8 mouse cellular contexts compared by ENCODE assay signal in the genomic region with DNA sequence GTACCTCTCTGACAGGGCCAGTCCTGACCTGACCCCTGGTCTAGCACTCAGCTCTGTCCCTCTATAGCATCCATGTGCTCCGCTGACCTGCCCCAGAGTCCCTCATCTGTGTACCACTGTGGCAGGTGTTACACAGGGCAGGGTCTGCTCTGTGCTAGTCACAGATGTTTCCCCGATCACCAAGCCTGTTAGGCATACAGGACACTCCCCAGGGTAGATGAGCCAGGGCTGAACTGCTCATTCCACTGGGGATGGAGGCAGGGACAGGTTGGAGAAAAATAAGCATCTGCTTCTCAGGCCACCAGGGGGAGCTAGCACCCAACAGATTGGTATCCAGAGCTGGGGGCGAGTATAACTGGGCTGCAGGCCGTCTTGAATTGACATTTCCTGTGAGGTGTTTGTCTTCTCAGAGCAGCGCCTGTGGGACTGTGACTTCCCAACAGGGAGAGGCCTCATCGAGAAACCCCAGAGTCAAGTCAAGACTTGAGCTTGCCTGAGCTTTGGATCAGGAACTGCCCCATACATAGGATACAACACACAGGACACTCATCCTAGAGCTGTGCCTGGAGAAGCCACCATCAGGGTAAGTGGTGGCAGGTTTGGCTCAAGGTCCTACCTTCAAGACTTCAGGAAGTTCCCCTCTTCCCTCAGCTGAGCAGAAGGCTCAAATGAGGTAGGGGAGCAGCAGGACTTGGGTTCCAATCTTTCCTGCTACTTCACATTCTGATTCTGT. TPM values are rescaled to one million over a fixed set of nuclear protein-coding genes. Genes with fewer than 3 reads are reported as not detected.
DNase-seq lines count a peak whose midpoint lies in the region; ATAC-seq and TF ChIP-seq lines count a peak whose summit lies in the region.

No protein-coding gene starts in this region.

- no peaks in the 10 kb centered on the region for H3K4me1 ChIP-seq in limb, embryonic 14.5 days (ENCODE audit: control insufficient read depth, insufficient read depth, low read length)
- no peaks in the 10 kb centered on the region for H3K4me1 ChIP-seq in midbrain, postnatal 0 days (ENCODE audit: insufficient read depth, low read length)

- DNase-seq in urinary bladder, adult 18-20 months (ENCODE audit: low spot score in 2 of 2) = peak; percentile 48 to 79
- DNase-seq in urinary bladder, postnatal 10 days (ENCODE audit: low spot score) = no peak
- peak; percentile 75 for DNase-seq in embryo, embryonic 11.5 days (ENCODE audit: low read depth, low spot score)
- DNase-seq in kidney, adult 8-10 months = peak; percentile 43 to 74
- DNase-seq in limb, embryonic 14.5 days (ENCODE audit: low spot score) = peak; percentile 67
- peak; percentile 81 for DNase-seq in midbrain, postnatal 0 days (ENCODE audit: low spot score)
- peak; percentile 41 to 48 for DNase-seq in spleen, postnatal 36 days (ENCODE audit: low spot score in 2 of 2)

- 18% methylated on average over 6 of the region's 6 CpGs for WGBS in limb, embryonic 14.5 days
- 23% methylated on average over 6 of the region's 6 CpGs for WGBS in midbrain, postnatal 0 days

- TF ChIP-seq POLR2A in limb, embryonic 14.5 days (IDR thresholded peaks at IDR 0.05; ENCODE audit: borderline replicate concordance, extremely low read depth, insufficient read depth, insufficient read length) = no peak

- no peaks in the 10 kb centered on the region for H3K27me3 ChIP-seq in limb, embryonic 14.5 days (ENCODE audit: control insufficient read depth, insufficient read depth, low read length)
- no peaks in the 10 kb centered on the region for H3K27me3 ChIP-seq in midbrain, postnatal 0 days (ENCODE audit: insufficient read depth, low read length)

- no peak overlapping the region for H3K27ac ChIP-seq in limb, embryonic 14.5 days (replicated peaks; ENCODE audit: low read depth, low read length)
- no peak overlapping the region for H3K27ac ChIP-seq in midbrain, postnatal 0 days (ENCODE audit: low read depth, low read length)

- ATAC-seq in granulocyte monocyte progenitor cell, adult 5-6 weeks (replicated peaks; ENCODE audit: poor library complexity, severe bottlenecking) = peak; percentile 77; the same call in 1 of the 2 replicates
- peak; percentile 65 for ATAC-seq in limb, embryonic 14.5 days (ENCODE audit: low FRiP score, low read depth)
- ATAC-seq in midbrain, postnatal 0 days (ENCODE audit: low FRiP score) = peak; percentile 65; the same call in 1 of the 2 replicates

- TF ChIP-seq CTCF in midbrain, postnatal 0 days (IDR thresholded peaks at IDR 0.05) = peak; percentile 96

- H3K9ac ChIP-seq in limb, embryonic 14.5 days (ENCODE audit: low read depth, low read length, severe bottlenecking) = no peak overlapping the region
- no peak overlapping the region for H3K9ac ChIP-seq in midbrain, postnatal 0 days (replicated peaks; ENCODE audit: low read length, poor library complexity, severe bottlenecking)

- H3K4me3 ChIP-seq in limb, embryonic 14.5 days (replicated peaks; ENCODE audit: low read length) = no peak overlapping the region
- no peak overlapping the region for H3K4me3 ChIP-seq in midbrain, postnatal 0 days (ENCODE audit: low read depth, low read length)

- H3K9me3 ChIP-seq in limb, embryonic 14.5 days (ENCODE audit: control insufficient read depth, low read length) = no peaks in the 10 kb centered on the region
- H3K9me3 ChIP-seq in midbrain, postnatal 0 days (ENCODE audit: low read length) = no peaks in the 10 kb centered on the region

- no peak overlapping the region for H3K4me2 ChIP-seq in limb, embryonic 14.5 days (replicated peaks; ENCODE audit: low read depth, low read length, severe bottlenecking)
- H3K4me2 ChIP-seq in midbrain, postnatal 0 days (ENCODE audit: low read depth, low read length, poor library complexity, severe bottlenecking) = no peak overlapping the region

- H3K36me3 ChIP-seq in limb, embryonic 14.5 days (ENCODE audit: control insufficient read depth, insufficient read depth, low read length) = 0 out of 2 replicates have a peak, but pooled peaks cover 3% of the 10 kb centered on the region
- peaks cover 53% of the 10 kb centered on the region for H3K36me3 ChIP-seq in midbrain, postnatal 0 days (ENCODE audit: insufficient read depth, low read length)

RNA-seq across cellular contexts. Expression of a gene that starts 17.9 kb away (rescaled TPM):
- total RNA-seq in granulocyte monocyte progenitor cell, adult 5-6 weeks (2014; fragmentation: Nextera tagmentation) = not detected in 2 replicates
- not detected in 2 replicates for total RNA-seq in granulocyte monocyte progenitor cell, adult 5-6 weeks (2017)
- 4.4 and 7.0 TPM in 2 replicates for polyA plus RNA-seq in limb, embryonic 14.5 days (2012; rRNA removed)
- 1.1 and 1.4 TPM in 2 replicates for polyA plus RNA-seq in limb, embryonic 14.5 days (2014; fragmentation: Nextera tagmentation; extraction: Ambion mirVana)
- 1.7 and 2.2 TPM in 2 replicates for total RNA-seq in midbrain, postnatal 0 days (2014; rRNA removed)
- 0.91 and 0.94 TPM in 2 replicates for polyA plus RNA-seq in midbrain, postnatal 0 days (2015; fragmentation: Nextera tagmentation; extraction: Ambion mirVana)

RNA-seq across cellular contexts. Expression of a gene that starts 46.2 kb away (rescaled TPM):
- 0.26 TPM in 1 of 2 replicates, not detected in the other for total RNA-seq in granulocyte monocyte progenitor cell, adult 5-6 weeks (2014; fragmentation: Nextera tagmentation)
- total RNA-seq in granulocyte monocyte progenitor cell, adult 5-6 weeks (2017) = not detected in 2 replicates
- 8.1 and 11.1 TPM in 2 replicates for polyA plus RNA-seq in limb, embryonic 14.5 days (2012; rRNA removed)
- polyA plus RNA-seq in limb, embryonic 14.5 days (2014; fragmentation: Nextera tagmentation; extraction: Ambion mirVana) = 2.4 and 2.8 TPM in 2 replicates
- total RNA-seq in midbrain, postnatal 0 days (2014; rRNA removed) = 29.9 and 40.8 TPM in 2 replicates
- polyA plus RNA-seq in midbrain, postnatal 0 days (2015; fragmentation: Nextera tagmentation; extraction: Ambion mirVana) = 12.8 and 13.7 TPM in 2 replicates

RNA-seq across cellular contexts. Expression of a gene that starts 54.5 kb away (rescaled TPM):
- total RNA-seq in granulocyte monocyte progenitor cell, adult 5-6 weeks (2014; fragmentation: Nextera tagmentation) = 82.9 and 89.7 TPM in 2 replicates
- total RNA-seq in granulocyte monocyte progenitor cell, adult 5-6 weeks (2017) = 145 and 160 TPM in 2 replicates
- 37.3 and 40.8 TPM in 2 replicates for polyA plus RNA-seq in limb, embryonic 14.5 days (2012; rRNA removed)
- 58.2 and 61.2 TPM in 2 replicates for polyA plus RNA-seq in limb, embryonic 14.5 days (2014; fragmentation: Nextera tagmentation; extraction: Ambion mirVana)
- 19.8 and 20.9 TPM in 2 replicates for total RNA-seq in midbrain, postnatal 0 days (2014; rRNA removed)
- 20.5 and 21.8 TPM in 2 replicates for polyA plus RNA-seq in midbrain, postnatal 0 days (2015; fragmentation: Nextera tagmentation; extraction: Ambion mirVana)

RNA-seq across cellular contexts. Expression of a gene that starts 54.6 kb away (rescaled TPM):
- total RNA-seq in granulocyte monocyte progenitor cell, adult 5-6 weeks (2014; fragmentation: Nextera tagmentation) = 356 and 442 TPM in 2 replicates
- 191 and 246 TPM in 2 replicates for total RNA-seq in granulocyte monocyte progenitor cell, adult 5-6 weeks (2017)
- 178 and 186 TPM in 2 replicates for polyA plus RNA-seq in limb, embryonic 14.5 days (2012; rRNA removed)
- polyA plus RNA-seq in limb, embryonic 14.5 days (2014; fragmentation: Nextera tagmentation; extraction: Ambion mirVana) = 484 and 516 TPM in 2 replicates
- 61.4 and 84.7 TPM in 2 replicates for total RNA-seq in midbrain, postnatal 0 days (2014; rRNA removed)
- polyA plus RNA-seq in midbrain, postnatal 0 days (2015; fragmentation: Nextera tagmentation; extraction: Ambion mirVana) = 279 and 299 TPM in 2 replicates

Comparison
In these comparisons a context has a peak if more than half of its experiments do, and no peak if none do; other contexts are left out.
1. RNA of a gene that starts 46.2 kb away (total RNA-seq): 29.9 to 40.8 TPM in midbrain, postnatal 0 days; 0.26 TPM in granulocyte monocyte progenitor cell, adult 5-6 weeks; every median in the first group is over 10 times any median in the second.
2. Peak in every context shown above with its lines, with median percentiles within 50 percentile points of each other: ATAC-seq.